Mouse (Mus musculus) right cerebral cortex, postnatal 14 days (tissue): ENCODE measurements around the gene Ssxb8.
"Not testable (repeated sequence)": the region's sequence is repeated elsewhere in the genome, so short reads cannot be mapped to it uniquely, and the experiment has no call there.

ENCODE experiments used
- DNase-seq: peaks from one replicate; pipeline ENCODE4 v3.0.0; 2022

Ssxb8 gene

DNA sequence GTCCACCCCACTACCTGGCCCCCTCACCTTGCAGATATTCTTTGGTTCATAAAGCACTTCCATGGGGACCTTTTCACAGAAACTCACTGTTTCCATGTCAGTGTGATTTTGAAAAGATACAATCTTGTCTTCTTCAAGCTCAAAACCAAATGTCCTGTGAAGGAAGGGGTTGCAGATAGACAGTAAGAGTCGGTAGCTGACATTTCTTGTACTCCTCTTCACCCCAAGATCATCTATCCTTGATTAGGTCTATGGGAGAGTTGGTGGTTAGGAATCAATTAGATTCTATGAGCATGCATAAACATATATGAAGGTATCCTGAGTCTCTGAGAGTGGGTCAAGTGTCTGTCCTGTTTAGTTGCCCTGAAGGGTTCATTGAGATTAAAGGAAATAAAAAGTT is at the start of gene Ssxb8:
TSS of gene Ssxb8 (minus strand) at position 101 of the 400 bp plus-strand sequence.
- DNase-seq = not testable (repeated sequence)

DNA sequence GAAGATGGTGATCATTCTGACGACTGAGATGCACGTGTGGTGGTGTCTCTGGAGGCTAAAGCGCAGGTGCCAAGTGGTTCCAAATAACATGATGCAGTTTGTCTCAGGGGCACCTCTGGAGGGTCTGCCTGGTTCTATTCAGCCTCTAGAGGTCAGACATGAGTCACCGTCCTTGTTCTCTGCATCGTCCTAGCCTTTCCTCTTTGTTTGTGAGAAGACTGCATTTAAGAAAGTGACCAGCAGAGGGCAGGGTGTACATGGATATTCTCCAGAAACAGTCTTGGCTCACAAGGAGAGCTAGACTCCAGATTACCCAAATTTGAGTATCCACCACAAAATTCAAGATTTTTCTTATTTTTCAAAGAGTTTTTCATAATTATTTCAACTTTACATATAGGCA is 42.3 kb upstream of the Ssxb8 start:
- peak; percentile 45 for DNase-seq

DNA sequence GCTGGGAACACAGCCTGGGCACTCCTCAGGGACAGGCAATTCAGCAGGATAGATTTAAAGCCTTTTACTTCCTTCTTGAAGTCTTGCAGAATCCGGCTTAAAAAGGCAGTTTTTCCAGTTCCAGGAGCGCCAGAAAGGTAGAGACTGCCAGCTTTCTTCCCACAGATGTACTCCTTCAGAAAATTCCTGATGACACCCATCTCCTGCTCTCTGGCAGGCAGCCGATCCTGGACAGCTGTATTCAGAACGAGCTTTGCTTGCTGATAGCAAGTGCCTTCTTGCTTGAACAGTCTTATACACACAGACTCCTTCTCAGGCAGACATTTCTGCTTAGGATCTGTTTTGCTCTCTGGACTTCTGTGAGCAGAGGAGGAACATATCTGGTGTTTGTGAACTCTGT is 27.6 kb downstream of the Ssxb8 start:
- DNase-seq = no peak
